Mouse (Mus musculus) midbrain, embryonic 16.5 days (tissue): ENCODE results near the gene Gm7073. TPM values are rescaled to one million over a fixed set of nuclear protein-coding genes. Genes with fewer than 3 reads are reported as not detected.

Experiments
- ATAC-seq: fragments of 200-750 bp; cut with Nextera tagmentation; 2 replicates; pipeline ENCODE4 v1.8.0; 2017; ENCODE audit warnings: moderate TSS enrichment
- H3K27ac ChIP-seq: fragments of 300-500 bp; sonication (generic); 2 replicates; pipeline ENCODE4 v1.5.1; 2014; ENCODE audit warnings: mild to moderate bottlenecking, low read length, mixed read lengths
- H3K27me3 ChIP-seq: fragments of 300-500 bp; sonication (generic); 2 replicates; pipeline ENCODE4 v1.6.1; 2014; ENCODE audit warnings: low read depth, low read length, mixed read lengths; ENCODE audit not compliant: control insufficient read depth, insufficient read depth
- H3K36me3 ChIP-seq: fragments of 300-500 bp; sonication (generic); 2 replicates; pipeline ENCODE4 v1.6.1; 2014; ENCODE audit warnings: mild to moderate bottlenecking, low read length, moderate library complexity, mixed read lengths; ENCODE audit not compliant: control insufficient read depth, insufficient read depth
- H3K4me1 ChIP-seq: fragments of 300-500 bp; sonication (generic); 2 replicates; pipeline ENCODE4 v1.6.1; 2014; ENCODE audit warnings: mild to moderate bottlenecking, low read length, mixed read lengths; ENCODE audit not compliant: control insufficient read depth, insufficient read depth
- H3K4me2 ChIP-seq: fragments of 300-500 bp; sonication (generic); 2 replicates; pipeline ENCODE4 v1.6.1; 2014; ENCODE audit warnings: mild to moderate bottlenecking, low read length, mixed read lengths
- H3K4me3 ChIP-seq: fragments of 300-500 bp; sonication (generic); 2 replicates; pipeline ENCODE4 v1.5.1; 2014; ENCODE audit warnings: low read depth, mild to moderate bottlenecking, low read length, moderate library complexity, mixed read lengths
- H3K9ac ChIP-seq: fragments of 300-500 bp; sonication (generic); 2 replicates; pipeline ENCODE4 v1.6.1; 2014; ENCODE audit warnings: low read depth, low read length, mixed read lengths
- H3K9me3 ChIP-seq: fragments of 300-500 bp; sonication (generic); replicated peaks from 2 replicates; pipeline ENCODE4 v1.6.1; 2014; ENCODE audit warnings: mild to moderate bottlenecking, low read length, mixed read lengths; ENCODE audit not compliant: control insufficient read depth, poor library complexity, severe bottlenecking
- whole genome bisulfite sequencing: fragments of 180-500 bp; shearing (Covaris S2); extraction: QIAGEN DNeasy Blood & Tissue Kit; methylation state at CpG from one replicate; pipeline ENCODE4 v1.1.7; 2014; 5-methylcytosine and 5-hydroxymethylcytosine counted together
- polyA plus RNA-seq: library from polyadenylated mRNA; unstranded; fragments of >200 nt; fragmentation: Nextera tagmentation; extraction: Ambion mirVana; gene quantifications from 2 replicates; pipeline ENCODE4 v1.2.1, GENCODE M21; 2015

Gm7073 gene
- polyA plus RNA-seq, 1 experiment from 2014 or later, result not detected

DNA sequence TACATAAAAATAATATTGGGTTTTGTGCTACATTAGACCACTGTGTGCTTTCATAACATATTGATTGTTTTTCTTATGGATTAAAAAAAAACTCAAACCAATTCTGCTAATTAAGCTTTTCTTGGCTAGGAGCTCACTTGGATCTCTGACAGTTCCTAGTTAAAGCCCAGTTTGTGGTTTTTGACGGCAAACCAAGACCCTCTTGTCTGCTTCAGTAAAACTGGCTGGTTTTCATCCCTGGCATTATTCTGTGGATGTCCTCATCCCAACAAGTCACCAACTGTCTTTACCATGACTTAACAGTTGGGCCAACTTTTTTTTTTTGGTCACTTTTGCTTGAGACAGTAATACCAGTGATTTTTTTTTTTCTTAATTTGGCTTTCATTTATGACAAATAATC is 3.9 kb upstream of the Gm7073 start:
- Histone ChIP-seq H3K9me3 (no peaks in the 10 kb centered on the region), H3K27me3 (no peaks in the 10 kb centered on the region), H3K9ac (no peak overlapping the region), H3K27ac (no peak overlapping the region), H3K36me3 (no peaks in the 10 kb centered on the region), H3K4me1 (no peaks in the 10 kb centered on the region), H3K4me2 (no peak overlapping the region), H3K4me3 (no peak overlapping the region)
- 38% methylated on average over 1 of the region's 1 CpGs for WGBS
- no peak for ATAC-seq

DNA sequence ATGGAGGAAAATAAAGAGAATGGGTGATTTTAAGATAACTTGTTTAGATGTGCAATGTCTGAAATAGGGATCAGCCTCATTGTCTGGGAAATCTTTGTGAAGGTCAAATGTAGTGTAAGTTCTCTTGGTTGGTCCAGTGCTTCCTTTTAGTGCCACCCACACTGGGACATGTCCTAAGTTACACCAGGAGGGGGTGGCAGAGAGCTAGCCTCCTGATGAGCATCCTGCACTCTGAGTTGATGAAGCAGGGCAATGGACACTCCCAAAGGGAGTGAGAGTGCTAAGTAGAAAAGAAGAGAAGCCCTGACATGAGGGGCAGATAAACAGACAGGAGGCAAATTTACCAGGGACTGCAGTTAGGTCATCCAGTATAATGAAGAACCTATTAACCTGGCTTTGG is 35.1 kb downstream of the Gm7073 start:
- ATAC-seq, result no peak
- Histone ChIP-seq H3K4me2 (no peak overlapping the region), H3K9ac (no peak overlapping the region), H3K4me3 (no peak overlapping the region), H3K27me3 (no peaks in the 10 kb centered on the region), H3K27ac (no peak overlapping the region), H3K9me3 (no peaks in the 10 kb centered on the region), H3K4me1 (no peaks in the 10 kb centered on the region), H3K36me3 (no peaks in the 10 kb centered on the region)

DNA sequence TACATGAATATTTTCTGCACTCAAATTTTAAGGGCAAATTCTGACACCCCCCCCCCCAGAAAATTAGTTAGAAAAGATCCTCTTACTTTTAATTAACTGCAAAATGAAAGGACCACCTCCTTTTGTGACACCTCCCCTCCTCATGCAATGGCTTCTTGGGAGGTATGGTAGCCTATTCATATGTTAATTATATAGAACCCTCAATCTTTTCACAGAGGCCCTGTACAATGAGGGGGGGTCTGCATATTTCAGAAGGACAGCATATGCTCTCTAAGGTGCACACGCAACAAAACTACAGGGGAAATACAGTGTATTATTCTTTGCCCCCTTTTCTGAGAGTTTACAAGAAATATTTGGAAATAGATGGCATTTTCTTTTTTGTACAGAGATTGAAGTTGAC is 41.3 kb downstream of the Gm7073 start:
- no peak for ATAC-seq
- Histone ChIP-seq H3K4me1 (no peaks in the 10 kb centered on the region), H3K4me2 (no peak overlapping the region), H3K4me3 (no peak overlapping the region), H3K27me3 (no peaks in the 10 kb centered on the region), H3K27ac (no peak overlapping the region), H3K36me3 (no peaks in the 10 kb centered on the region), H3K9me3 (no peaks in the 10 kb centered on the region), H3K9ac (no peak overlapping the region)
- 32% methylated on average over 1 of the region's 1 CpGs for WGBS

DNA sequence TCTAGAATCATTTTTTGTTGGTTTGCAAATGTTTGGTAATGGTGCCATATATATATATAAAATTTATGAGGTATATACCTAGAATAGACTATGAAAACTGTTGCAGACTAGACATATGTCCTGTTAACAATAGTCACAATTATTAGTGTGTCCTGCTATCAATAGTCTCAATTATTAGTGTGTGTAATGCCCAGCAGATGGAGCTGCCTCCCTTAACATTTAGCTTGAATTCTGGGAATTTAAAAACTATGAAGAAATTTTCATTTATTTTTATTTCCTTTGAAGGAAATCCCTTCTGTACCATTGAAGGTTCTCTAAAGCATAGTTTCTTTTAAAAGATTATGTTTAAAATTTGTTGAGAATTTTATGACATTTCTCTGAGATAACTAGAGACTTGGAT is 43.7 kb downstream of the Gm7073 start:
- H3K9ac ChIP-seq, result no peak overlapping the region
- no peaks in the 10 kb centered on the region for H3K36me3 ChIP-seq
- H3K4me2 ChIP-seq, result no peak overlapping the region
- H3K4me3 ChIP-seq, result no peak overlapping the region
- H3K27ac ChIP-seq, result no peak overlapping the region
- H3K9me3 ChIP-seq, result no peaks in the 10 kb centered on the region
- no peak for ATAC-seq
- H3K4me1 ChIP-seq, result no peaks in the 10 kb centered on the region
- no peaks in the 10 kb centered on the region for H3K27me3 ChIP-seq

DNA sequence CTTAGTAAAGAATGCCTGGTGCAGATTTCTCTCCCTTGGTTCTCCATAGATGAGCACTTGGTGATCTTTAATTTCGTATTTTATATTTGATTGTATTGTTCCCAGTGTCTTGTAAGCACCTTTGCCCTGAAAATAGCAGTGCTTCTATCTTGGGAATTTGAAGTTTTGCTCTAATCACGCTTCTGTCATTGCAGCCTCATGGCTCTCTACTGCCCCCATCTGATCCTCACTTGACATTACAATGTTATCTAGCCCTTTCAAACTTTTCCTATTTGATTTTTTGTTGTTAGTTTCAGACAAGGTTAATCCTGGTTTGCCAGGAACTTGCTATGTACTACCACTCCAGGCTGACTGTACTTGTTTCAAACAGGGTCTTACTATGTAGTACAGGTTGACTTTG is 75.3 kb downstream of the Gm7073 start:
- 21% methylated on average over 2 of the region's 2 CpGs for WGBS
- ATAC-seq, result no peak
- no peaks in the 10 kb centered on the region for H3K36me3 ChIP-seq
- H3K9me3 ChIP-seq, result no peaks in the 10 kb centered on the region
- no peak overlapping the region for H3K9ac ChIP-seq
- H3K27me3 ChIP-seq, result no peaks in the 10 kb centered on the region
- no peaks in the 10 kb centered on the region for H3K4me1 ChIP-seq
- no peak overlapping the region for H3K4me2 ChIP-seq
- H3K4me3 ChIP-seq, result no peak overlapping the region
- no peak overlapping the region for H3K27ac ChIP-seq

DNA sequence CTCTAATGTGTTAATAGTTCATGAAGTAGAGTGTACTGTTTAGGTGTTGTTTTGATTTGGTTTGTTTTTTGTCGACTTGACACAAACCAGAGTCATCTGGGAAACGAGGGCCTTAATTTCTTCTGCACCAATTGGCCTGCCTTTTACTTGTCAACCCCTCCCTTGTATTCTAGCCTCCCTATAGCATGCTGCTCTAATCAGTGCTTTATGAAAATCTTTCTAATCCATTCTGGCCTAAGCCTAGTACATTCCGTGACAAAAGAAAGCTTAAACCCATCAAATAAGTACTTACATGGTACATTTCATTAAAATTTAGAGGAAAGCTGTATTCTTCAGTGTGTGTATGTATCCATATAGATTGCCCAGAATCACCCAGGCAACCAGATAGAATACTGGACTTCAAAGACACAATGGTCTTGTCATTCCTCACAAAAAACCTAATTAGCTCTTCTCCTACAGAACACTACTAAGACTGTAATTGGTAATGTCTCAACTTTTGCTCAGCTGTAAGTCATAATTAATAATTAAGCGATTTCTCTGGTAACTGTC is 124.4 kb downstream of the Gm7073 start:
- no peak overlapping the region for H3K27ac ChIP-seq
- H3K9ac ChIP-seq, result no peak overlapping the region
- H3K4me3 ChIP-seq, result no peak overlapping the region
- 36% methylated on average over 4 of the region's 4 CpGs for whole genome bisulfite sequencing
- no peaks in the 10 kb centered on the region for H3K36me3 ChIP-seq
- no peaks in the 10 kb centered on the region for H3K9me3 ChIP-seq
- ATAC-seq, result no peak
- no peak overlapping the region for H3K4me2 ChIP-seq
- no peaks in the 10 kb centered on the region for H3K27me3 ChIP-seq
- no peaks in the 10 kb centered on the region for H3K4me1 ChIP-seq

DNA sequence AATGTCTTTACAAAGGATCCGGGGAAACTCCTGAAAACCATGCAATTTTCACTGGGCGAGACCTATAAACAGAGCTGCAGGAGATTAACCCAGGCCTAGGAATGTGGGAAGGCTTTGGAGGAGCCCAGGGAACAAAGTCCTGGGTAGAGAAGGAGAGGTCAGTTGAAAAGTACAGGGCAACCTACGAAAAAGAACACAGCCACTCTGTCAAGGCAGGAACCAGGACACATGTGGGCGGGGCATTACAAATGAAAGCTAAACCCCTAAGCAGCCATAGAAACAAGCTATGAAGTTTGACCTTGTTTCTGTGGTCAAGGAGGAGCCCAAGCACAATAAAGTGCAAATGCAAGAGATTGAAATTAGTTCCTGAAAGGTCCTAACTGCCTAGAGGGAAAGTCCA is 133.4 kb downstream of the Gm7073 start:
- Histone ChIP-seq H3K9me3 (no peaks in the 10 kb centered on the region; the same call in 1 of the 2 replicates), H3K4me3 (no peak overlapping the region), H3K9ac (no peak overlapping the region), H3K4me1 (0 out of 2 replicates have a peak, but pooled peaks cover 3% of the 10 kb centered on the region), H3K27ac (no peak overlapping the region), H3K36me3 (no peaks in the 10 kb centered on the region), H3K27me3 (no peaks in the 10 kb centered on the region), H3K4me2 (no peak overlapping the region)
- ATAC-seq, result no peak
- 42% methylated on average over 4 of the region's 4 CpGs for WGBS

DNA sequence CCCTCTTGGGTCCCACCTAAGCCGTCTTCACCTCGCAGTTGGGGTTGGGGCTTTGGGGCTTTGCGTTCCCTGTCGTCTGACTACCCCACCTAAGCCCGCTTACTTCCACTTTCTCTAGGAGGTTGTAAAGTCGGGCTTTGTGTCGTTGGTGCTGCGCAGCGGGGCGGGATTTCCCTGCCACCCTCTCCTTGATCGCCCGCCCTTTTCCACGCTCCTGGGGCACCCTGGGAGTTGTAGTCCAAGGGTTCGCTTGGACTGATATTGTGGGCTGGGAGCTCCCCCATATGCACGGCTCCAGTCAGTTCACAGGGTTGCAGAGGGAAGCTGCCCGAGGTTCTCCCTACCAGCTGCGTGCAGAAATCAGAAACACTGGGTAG is 134.4 kb downstream of the Gm7073 start:
- Histone ChIP-seq H3K36me3 (no peaks in the 10 kb centered on the region), H3K9me3 (no peaks in the 10 kb centered on the region; the same call in 1 of the 2 replicates), H3K4me1 (0 out of 2 replicates have a peak, but pooled peaks cover 3% of the 10 kb centered on the region), H3K27me3 (no peaks in the 10 kb centered on the region), H3K4me3 (peak overlapping the region; percentile 67), H3K4me2 (peak overlapping the region; percentile 26; the same call in 1 of the 2 replicates), H3K9ac (peak overlapping the region; percentile 88), H3K27ac (peak overlapping the region; percentile 89)
- ATAC-seq, result peak; percentile 98
- WGBS, result 15% methylated on average over 17 of the region's 17 CpGs

DNA sequence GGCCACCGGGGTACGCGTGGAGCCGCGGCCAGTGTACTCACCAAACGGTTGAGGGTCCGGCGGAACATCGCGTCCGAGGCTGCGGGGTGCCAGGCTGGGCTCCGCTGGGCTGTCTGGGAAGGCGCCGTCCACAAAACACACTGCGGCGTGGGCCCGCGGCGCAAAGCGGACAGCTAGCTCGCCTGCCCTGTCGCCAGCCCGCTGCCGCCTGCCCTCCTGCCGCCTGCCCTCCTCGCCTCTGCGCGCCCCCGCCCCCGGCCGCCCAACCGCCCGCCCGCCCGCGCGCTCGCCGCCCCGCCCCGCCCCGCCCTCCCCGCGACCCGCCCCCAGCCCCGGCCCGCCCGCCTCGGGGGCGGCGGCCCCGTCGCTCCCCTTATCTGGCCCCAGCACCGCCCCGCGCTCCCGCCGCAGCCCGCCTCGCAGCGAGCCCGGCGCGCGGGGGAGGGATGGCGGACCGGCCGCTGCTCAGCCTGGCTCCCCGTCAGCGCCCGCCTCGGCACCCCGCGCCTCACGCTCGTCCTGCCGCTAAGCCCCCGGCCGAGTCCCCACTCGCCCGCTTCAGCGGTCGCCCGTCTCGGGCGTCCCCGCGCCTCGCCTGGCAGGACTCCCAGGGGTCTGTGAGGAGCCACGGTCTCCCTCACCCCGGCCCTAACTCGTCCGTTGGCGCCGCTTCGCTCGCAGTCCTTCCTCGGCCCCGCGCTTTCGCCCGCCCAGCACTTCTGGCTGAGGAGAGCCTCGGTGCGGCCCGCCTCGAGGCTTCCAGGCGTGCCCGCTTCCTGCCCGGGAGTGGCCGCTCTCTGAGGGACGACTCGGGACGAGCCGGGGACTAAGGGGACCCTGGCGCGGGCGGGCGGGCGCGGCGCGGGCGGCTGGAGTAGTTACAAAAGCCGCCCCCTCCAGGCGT is 135.0 kb downstream of the Gm7073 start:
- 20% methylated on average over 47 of the region's 126 CpGs for WGBS
- Histone ChIP-seq H3K27me3 (no peaks in the 10 kb centered on the region), H3K4me3 (peak overlapping the region; percentile 67), H3K4me1 (0 out of 2 replicates have a peak, but pooled peaks cover 3% of the 10 kb centered on the region), H3K27ac (peak overlapping the region; percentile 89), H3K9me3 (no peaks in the 10 kb centered on the region; the same call in 1 of the 2 replicates), H3K36me3 (no peaks in the 10 kb centered on the region), H3K4me2 (peak overlapping the region; percentile 67), H3K9ac (peak overlapping the region; percentile 88)
- ATAC-seq, result peak; percentile 83
